Mouse (Mus musculus): ENCODE measurements around the gene Dct. TPM values are rescaled to one million over a fixed set of nuclear protein-coding genes. Genes with fewer than 3 reads are reported as not detected.

The Dct gene
- total and polyA plus RNA-seq, 2 experiments from 2014 or later, result 3.1 to 4.0 TPM

DNA sequence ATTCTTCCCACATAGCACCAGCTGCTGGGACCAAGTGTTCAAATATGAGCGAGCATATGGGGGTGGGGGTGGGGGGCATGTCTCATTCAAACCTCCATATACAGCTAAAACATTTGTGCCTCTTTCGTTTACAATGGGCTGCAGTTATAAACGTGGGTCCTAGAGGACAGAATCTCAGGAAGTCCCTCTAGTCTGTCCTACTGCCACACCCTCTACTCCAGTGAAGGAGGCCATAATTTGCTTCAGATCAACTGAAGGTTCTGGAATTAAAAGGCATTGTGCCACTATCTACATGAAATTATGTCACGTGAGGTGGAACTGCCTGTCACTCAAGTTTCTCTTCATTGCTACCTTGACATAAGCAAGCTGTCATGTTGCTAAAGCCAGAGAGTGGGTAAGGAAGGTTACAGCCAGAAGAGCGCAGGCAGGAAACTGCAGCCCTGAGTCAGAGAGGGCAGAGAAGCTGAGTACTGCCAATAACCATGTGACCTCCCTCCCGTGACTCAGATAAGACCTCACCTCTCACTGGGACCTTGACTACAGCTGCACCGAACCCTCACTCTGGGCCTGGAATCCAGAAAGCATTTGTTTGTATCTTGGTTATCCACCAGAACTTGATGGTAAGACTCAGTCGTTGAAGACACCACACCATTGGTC is 59.3 kb downstream of the Dct start:
- TF ChIP-seq EP300 (IDR thresholded peaks at IDR 0.05; ENCODE audit: low read depth), result no peak
- no peak for TF ChIP-seq CTCF (IDR thresholded peaks at IDR 0.05; ENCODE audit: low read depth)
- no peak overlapping the region for H3K27ac ChIP-seq (ENCODE audit: low read depth)
- no peak overlapping the region for H3K4me2 ChIP-seq (ENCODE audit: low read depth, low read length)
- WGBS, result 51% methylated on average over 8 of the region's 8 CpGs
- no peak overlapping the region for H3K4me3 ChIP-seq (ENCODE audit: low read depth, low read length)
- ATAC-seq (ENCODE audit: insufficient read depth, low read depth) (no peak), DNase-seq (ENCODE audit: low spot score) (no peak)
- H3K36me3 ChIP-seq (replicated peaks; ENCODE audit: control insufficient read depth, insufficient read depth, low read length), result no peaks in the 10 kb centered on the region
- peaks cover 62% of the 10 kb centered on the region for H3K27me3 ChIP-seq (ENCODE audit: control insufficient read depth, insufficient read depth, low read length)
- no peak overlapping the region for H3K9ac ChIP-seq (replicated peaks; ENCODE audit: low read depth, low read length)
- 0 out of 2 replicates have a peak, but pooled peaks cover 3% of the 10 kb centered on the region for H3K9me3 ChIP-seq (replicated peaks; ENCODE audit: control insufficient read depth, low read length)
- H3K4me1 ChIP-seq (ENCODE audit: control insufficient read depth, insufficient read depth), result no peaks in the 10 kb centered on the region

DNA sequence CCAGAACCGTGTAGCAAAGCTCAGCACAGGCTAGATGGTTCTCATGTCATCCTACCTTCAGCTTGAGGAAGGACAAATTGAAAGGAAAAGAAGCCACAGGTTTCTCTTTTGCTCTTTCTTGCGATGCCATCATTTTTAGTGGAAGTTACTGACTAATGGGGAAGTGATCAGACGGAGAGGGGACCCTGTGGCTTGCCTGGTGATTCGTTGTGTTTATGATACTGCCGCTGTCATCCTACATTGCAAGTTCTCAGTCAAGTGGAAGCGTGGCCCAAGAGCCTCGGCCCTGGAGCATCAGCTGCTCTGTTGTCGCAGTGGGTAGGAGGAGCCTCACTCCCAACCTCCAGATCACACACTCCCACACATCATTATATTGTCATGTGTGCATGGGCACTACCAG is 61.8 kb downstream of the Dct start:
- H3K36me3 ChIP-seq (replicated peaks; ENCODE audit: control insufficient read depth, insufficient read depth, low read length), result no peaks in the 10 kb centered on the region
- DNase-seq (ENCODE audit: low spot score), result no peak
- no peak overlapping the region for H3K9ac ChIP-seq (replicated peaks; ENCODE audit: low read depth, low read length)
- H3K9me3 ChIP-seq (replicated peaks; ENCODE audit: control insufficient read depth, low read length), result no peaks in the 10 kb centered on the region; the same call in 1 of the 2 replicates
- peaks cover 70% of the 10 kb centered on the region for H3K27me3 ChIP-seq (ENCODE audit: control insufficient read depth, insufficient read depth, low read length)
- 65% methylated on average over 8 of the region's 8 CpGs for WGBS
- H3K27ac ChIP-seq (ENCODE audit: low read depth), result no peak overlapping the region
- no peak for ATAC-seq (ENCODE audit: insufficient read depth, low read depth)
- TF ChIP-seq EP300 (IDR thresholded peaks at IDR 0.05; ENCODE audit: low read depth) (no peak), CTCF (IDR thresholded peaks at IDR 0.05; ENCODE audit: low read depth) (no peak)
- no peak overlapping the region for H3K4me2 ChIP-seq (ENCODE audit: low read depth, low read length)
- no peaks in the 10 kb centered on the region for H3K4me1 ChIP-seq (ENCODE audit: control insufficient read depth, insufficient read depth)
- H3K4me3 ChIP-seq (ENCODE audit: low read depth, low read length), result no peak overlapping the region

DNA sequence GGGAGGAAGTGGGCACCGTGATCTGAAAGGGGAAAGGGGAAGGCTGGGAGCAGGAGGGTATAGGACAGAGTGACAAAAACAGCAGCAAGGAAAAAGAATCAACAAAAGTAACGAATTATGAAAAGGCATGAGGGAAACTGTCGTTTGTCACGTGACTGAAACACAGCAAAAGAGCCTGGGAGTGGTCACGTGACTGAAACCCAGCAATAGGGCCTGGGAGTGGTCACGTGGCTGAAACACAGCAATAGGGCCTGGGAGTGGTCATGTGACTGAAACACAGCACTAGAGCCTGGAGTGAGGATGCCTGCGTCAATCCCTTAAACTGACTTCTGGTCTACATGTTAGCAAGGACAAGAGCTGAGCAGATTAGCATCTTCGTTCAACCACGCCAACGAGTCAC is 63.6 kb downstream of the Dct start:
- no peaks in the 10 kb centered on the region; the same call in 1 of the 2 replicates for H3K9me3 ChIP-seq (replicated peaks; ENCODE audit: control insufficient read depth, low read length)
- H3K4me1 ChIP-seq (ENCODE audit: control insufficient read depth, insufficient read depth), result no peaks in the 10 kb centered on the region
- H3K27ac ChIP-seq (ENCODE audit: low read depth), result no peak overlapping the region
- no peak overlapping the region for H3K4me3 ChIP-seq (ENCODE audit: low read depth, low read length)
- DNase-seq (ENCODE audit: low spot score), result no peak
- H3K27me3 ChIP-seq (ENCODE audit: control insufficient read depth, insufficient read depth, low read length), result peaks cover 62% of the 10 kb centered on the region
- no peak overlapping the region for H3K9ac ChIP-seq (replicated peaks; ENCODE audit: low read depth, low read length)
- ATAC-seq (ENCODE audit: insufficient read depth, low read depth), result no peak
- H3K36me3 ChIP-seq (replicated peaks; ENCODE audit: control insufficient read depth, insufficient read depth, low read length), result no peaks in the 10 kb centered on the region
- no peak overlapping the region for H3K4me2 ChIP-seq (ENCODE audit: low read depth, low read length)
- 82% methylated on average over 10 of the region's 10 CpGs for WGBS
- TF ChIP-seq CTCF (IDR thresholded peaks at IDR 0.05; ENCODE audit: low read depth), result no peak
- no peak for TF ChIP-seq EP300 (IDR thresholded peaks at IDR 0.05; ENCODE audit: low read depth)

DNA sequence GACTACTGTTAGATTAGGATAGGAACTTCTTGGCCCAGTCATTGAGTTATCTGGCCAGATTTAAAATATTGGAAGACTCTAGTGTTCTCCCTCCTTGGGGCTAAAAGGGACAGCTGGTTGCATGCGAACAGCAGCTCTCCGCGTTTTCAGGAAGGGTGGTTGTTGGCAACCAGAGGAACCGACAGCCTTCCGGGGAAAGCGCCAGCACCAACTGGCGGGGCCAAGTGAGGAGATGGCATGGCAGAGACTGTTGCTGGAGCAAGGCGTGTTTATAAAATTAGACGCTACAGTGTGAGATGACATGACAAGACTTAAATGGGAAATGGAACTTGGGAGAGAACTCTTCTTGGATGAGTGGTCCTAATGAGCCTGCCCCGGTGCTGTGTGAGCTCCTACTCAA is 70.5 kb downstream of the Dct start:
- no peak for TF ChIP-seq EP300 (IDR thresholded peaks at IDR 0.05; ENCODE audit: low read depth)
- no peak for TF ChIP-seq CTCF (IDR thresholded peaks at IDR 0.05; ENCODE audit: low read depth)
- DNase-seq (ENCODE audit: low spot score), result no peak
- WGBS, result 93% methylated on average over 10 of the region's 10 CpGs
- Histone ChIP-seq H3K4me3 (ENCODE audit: low read depth, low read length) (no peak overlapping the region), H3K4me1 (ENCODE audit: control insufficient read depth, insufficient read depth) (no peaks in the 10 kb centered on the region), H3K27me3 (ENCODE audit: control insufficient read depth, insufficient read depth, low read length) (peaks cover 20% of the 10 kb centered on the region), H3K4me2 (ENCODE audit: low read depth, low read length) (no peak overlapping the region), H3K9me3 (replicated peaks; ENCODE audit: control insufficient read depth, low read length) (peaks cover 7% of the 10 kb centered on the region; the same call in 1 of the 2 replicates), H3K36me3 (replicated peaks; ENCODE audit: control insufficient read depth, insufficient read depth, low read length) (no peaks in the 10 kb centered on the region), H3K27ac (ENCODE audit: low read depth) (no peak overlapping the region), H3K9ac (replicated peaks; ENCODE audit: low read depth, low read length) (no peak overlapping the region)
- no peak for ATAC-seq (ENCODE audit: insufficient read depth, low read depth)

DNA sequence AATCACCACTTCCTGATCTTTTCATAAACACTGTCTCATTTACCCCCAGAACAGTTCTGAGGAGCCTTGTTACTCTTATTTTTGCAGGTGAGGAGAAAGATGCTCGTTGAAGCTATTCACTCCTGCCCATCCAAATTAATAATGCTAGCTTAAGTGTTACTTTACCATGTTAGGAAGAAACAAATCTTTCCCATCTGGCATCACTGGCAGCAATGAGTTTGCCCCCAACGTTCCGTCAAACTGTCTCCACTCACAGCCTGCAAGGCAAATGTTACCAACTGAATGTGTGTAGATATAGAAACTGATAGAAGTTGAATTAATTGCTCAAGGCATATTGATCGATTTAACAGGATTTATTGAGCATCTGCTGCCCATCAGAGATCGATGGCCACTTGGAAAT is 79.5 kb downstream of the Dct start:
- no peak overlapping the region for H3K27ac ChIP-seq (ENCODE audit: low read depth)
- no peak for ATAC-seq (ENCODE audit: insufficient read depth, low read depth)
- WGBS, result 76% methylated on average over 5 of the region's 5 CpGs
- no peaks in the 10 kb centered on the region for H3K9me3 ChIP-seq (replicated peaks; ENCODE audit: control insufficient read depth, low read length)
- H3K4me1 ChIP-seq (ENCODE audit: control insufficient read depth, insufficient read depth), result no peaks in the 10 kb centered on the region
- H3K4me3 ChIP-seq (ENCODE audit: low read depth, low read length), result no peak overlapping the region
- TF ChIP-seq EP300 (IDR thresholded peaks at IDR 0.05; ENCODE audit: low read depth), result no peak
- TF ChIP-seq CTCF (IDR thresholded peaks at IDR 0.05; ENCODE audit: low read depth), result no peak
- H3K27me3 ChIP-seq (ENCODE audit: control insufficient read depth, insufficient read depth, low read length), result peaks cover 52% of the 10 kb centered on the region
- DNase-seq (ENCODE audit: low spot score), result no peak
- no peak overlapping the region for H3K9ac ChIP-seq (replicated peaks; ENCODE audit: low read depth, low read length)
- no peak overlapping the region for H3K4me2 ChIP-seq (ENCODE audit: low read depth, low read length)
- no peaks in the 10 kb centered on the region for H3K36me3 ChIP-seq (replicated peaks; ENCODE audit: control insufficient read depth, insufficient read depth, low read length)

Other genes with a start within 250 kb of the Dct start
- 15.8 and 17.3 TPM in 2 replicates for gene Tgds, start 80.5 kb upstream of the Dct start, total RNA-seq (2014; rRNA removed; ENCODE audit: low replicate concordance)
- gene Tgds, start 80.5 kb upstream of the Dct start, polyA plus RNA-seq (2015; fragmentation: Nextera tagmentation; extraction: Ambion mirVana), result 25.2 and 28.4 TPM in 2 replicates
- gene Gpr180, start 84.9 kb upstream of the Dct start, total RNA-seq (2014; rRNA removed; ENCODE audit: low replicate concordance), result 37.7 and 70.0 TPM in 2 replicates
- 38.0 and 41.6 TPM in 2 replicates for gene Gpr180, start 84.9 kb upstream of the Dct start, polyA plus RNA-seq (2015; fragmentation: Nextera tagmentation; extraction: Ambion mirVana)
- gene Sox21, start 184.8 kb upstream of the Dct start, total RNA-seq (2014; rRNA removed; ENCODE audit: low replicate concordance), result not detected in 2 replicates
- gene Sox21, start 184.8 kb upstream of the Dct start, polyA plus RNA-seq (2015; fragmentation: Nextera tagmentation; extraction: Ambion mirVana), result not detected in 2 replicates
- gene Gm9376, start 214.7 kb upstream of the Dct start, total RNA-seq (2014; rRNA removed; ENCODE audit: low replicate concordance), result not detected in 2 replicates
- gene Gm9376, start 214.7 kb upstream of the Dct start, polyA plus RNA-seq (2015; fragmentation: Nextera tagmentation; extraction: Ambion mirVana), result not detected in 2 replicates

All from heart, postnatal 0 days (tissue).